In genomic region chr15:81760361-81761079, GRCm38 (mm10) we compare ENCODE assay signal across 25 mouse cellular contexts. TPM values are rescaled to one million over a fixed set of nuclear protein-coding genes. Genes with fewer than 3 reads are reported as not detected.
A peak's percentile ranks its signal among the peaks of the same experiment; 100 is the strongest.
DNase-seq lines count a peak whose midpoint lies in the region; ATAC-seq and TF ChIP-seq lines count a peak whose summit lies in the region.
"Had no signal": no experiment of that assay in that cellular context is flagged by ENCODE, and none has a peak within 500 bp of the region (broad histone marks: within the 10 kb centered on the region; RNA-seq: fewer than 3 reads in every experiment).

No protein-coding gene starts in this region.

- no peak for TF ChIP-seq RAD21 in MEL (IDR thresholded peaks at IDR 0.05; ENCODE audit: low read depth, low read length)

- WGBS in kidney, embryonic 16.5 days: 91% methylated on average over 5 of the region's 5 CpGs
- 88% methylated on average over 5 of the region's 5 CpGs for WGBS in limb, embryonic 12.5 days

- peaks cover 8% of the 10 kb centered on the region; the same call in 1 of the 2 replicates for H3K36me3 ChIP-seq in kidney, embryonic 16.5 days (ENCODE audit: insufficient read depth, low read length)
- peaks cover 0 to 29% of the 10 kb centered on the region in 2 experiments; a peak in 2 of 4 replicates for H3K36me3 ChIP-seq in MEL (ENCODE audit: control insufficient read depth in 1 of 2, insufficient read depth in 2 of 2, low read length in 2 of 2)
- peaks cover 30% of the 10 kb centered on the region for H3K36me3 ChIP-seq in limb, embryonic 12.5 days
- H3K36me3 ChIP-seq: forebrain, embryonic 15.5 days had no signal

- H3K4me2 ChIP-seq in kidney, embryonic 16.5 days (replicated peaks; ENCODE audit: low read depth, low read length): no peak overlapping the region
- H3K4me2 ChIP-seq in limb, embryonic 12.5 days: no peak overlapping the region
- H3K4me2 ChIP-seq: embryonic facial prominence, embryonic 15.5 days; forebrain, embryonic 15.5 days; hindbrain, embryonic 14.5 days; limb, embryonic 15.5 days; lung, embryonic 14.5 days; midbrain, embryonic 13.5 days had no signal

- no peak overlapping the region for H3K4me3 ChIP-seq in kidney, embryonic 16.5 days (ENCODE audit: low read length)
- H3K4me3 ChIP-seq in MEL (ENCODE audit: control insufficient read depth in 1 of 2, insufficient read depth in 1 of 2, low read depth in 2 of 2, low read length in 2 of 2): no peak overlapping the region
- H3K4me3 ChIP-seq in limb, embryonic 12.5 days (replicated peaks): no peak overlapping the region
- H3K4me3 ChIP-seq: embryonic facial prominence, embryonic 15.5 days; forebrain, embryonic 15.5 days; heart, embryonic 10.5 days; limb, embryonic 15.5 days; megakaryocyte, embryonic 14.5 days; midbrain, embryonic 13.5 days had no signal

- no peaks in the 10 kb centered on the region for H3K27me3 ChIP-seq in kidney, embryonic 16.5 days (ENCODE audit: insufficient read depth, low read length)
- H3K27me3 ChIP-seq in MEL (ENCODE audit: control insufficient read depth in 1 of 2, insufficient read depth in 2 of 2, low read length in 2 of 2): no peaks in the 10 kb centered on the region
- no peaks in the 10 kb centered on the region for H3K27me3 ChIP-seq in limb, embryonic 12.5 days
- H3K27me3 ChIP-seq: embryonic facial prominence, embryonic 15.5 days; forebrain, embryonic 15.5 days; limb, embryonic 15.5 days; megakaryocyte, embryonic 14.5 days; midbrain, embryonic 13.5 days; Patski had no signal

- DNase-seq in kidney, postnatal 14 days: peak; percentile 41
- DNase-seq in 416B (ENCODE audit: low read depth): peak; percentile 50
- DNase-seq in MEL (ENCODE audit: low read depth, low spot score): no peak
- no peak for DNase-seq in heart, adult 8-10 months (ENCODE audit: low spot score)
- DNase-seq in cerebellum, postnatal 4 days (ENCODE audit: low spot score in 2 of 2): no peak
- DNase-seq: adrenal gland, postnatal 10 days; cerebellum, adult 8-10 months; cerebellum, postnatal 36 days; heart, postnatal 4 days; lung, embryonic 14.5 days; thymus, postnatal 14 days had no signal

- no peak overlapping the region for H3K27ac ChIP-seq in kidney, embryonic 16.5 days (ENCODE audit: low read length)
- no peak overlapping the region for H3K27ac ChIP-seq in MEL (ENCODE audit: control insufficient read depth, low read depth, low read length)
- H3K27ac ChIP-seq in limb, embryonic 12.5 days: 0 out of 2 replicates have a peak overlapping the region, but pooled peaks have one; percentile 8
- H3K27ac ChIP-seq: embryonic facial prominence, embryonic 15.5 days; forebrain, embryonic 15.5 days; heart, embryonic 10.5 days; hindbrain, embryonic 14.5 days; kidney, postnatal 0 days; limb, embryonic 15.5 days; midbrain, embryonic 13.5 days; stomach, postnatal 0 days had no signal

- no peak overlapping the region for H3K9ac ChIP-seq in kidney, embryonic 16.5 days (replicated peaks; ENCODE audit: low read length)
- no peak overlapping the region for H3K9ac ChIP-seq in MEL (ENCODE audit: control insufficient read depth, low read depth, low read length, poor library complexity, severe bottlenecking)
- no peak overlapping the region for H3K9ac ChIP-seq in limb, embryonic 12.5 days (replicated peaks)
- H3K9ac ChIP-seq: embryonic facial prominence, embryonic 15.5 days; forebrain, embryonic 15.5 days; hindbrain, embryonic 14.5 days; limb, embryonic 15.5 days; lung, embryonic 14.5 days; midbrain, embryonic 13.5 days had no signal

- peaks cover 4% of the 10 kb centered on the region; the same call in 1 of the 2 replicates for H3K4me1 ChIP-seq in kidney, embryonic 16.5 days (ENCODE audit: insufficient read depth, low read length)
- H3K4me1 ChIP-seq in MEL (ENCODE audit: control insufficient read depth in 1 of 2, insufficient read depth in 2 of 2, low read length in 2 of 2): peaks cover 17 to 24% of the 10 kb centered on the region in 2 experiments
- no peaks in the 10 kb centered on the region; the same call in 1 of the 2 replicates for H3K4me1 ChIP-seq in limb, embryonic 12.5 days (replicated peaks)
- H3K4me1 ChIP-seq: forebrain, embryonic 15.5 days; limb, embryonic 15.5 days; midbrain, embryonic 13.5 days had no signal

- no peak for TF ChIP-seq CTCF in MEL (IDR thresholded peaks at IDR 0.05 in 2 of 3, conservative IDR thresholded peaks at IDR 0.05 in 1 of 3; ENCODE audit: control insufficient read depth in 1 of 3, insufficient read depth in 1 of 3, low read depth in 2 of 3, low read length in 3 of 3, poor library complexity in 1 of 3, severe bottlenecking in 1 of 3)

- no peak for ATAC-seq in kidney, embryonic 16.5 days (ENCODE audit: low FRiP score, low TSS enrichment)
- ATAC-seq in limb, embryonic 12.5 days (ENCODE audit: insufficient number of reproducible peaks, insufficient read depth, low FRiP score, low TSS enrichment, low read depth): no peak
- ATAC-seq: CD4-positive, CD25-positive, alpha-beta regulatory T cell, adult 4 months; forebrain, embryonic 15.5 days; inflammation-experienced regulatory T-cells, adult 6 months; midbrain, embryonic 13.5 days; Patski had no signal

- H3K79me2 ChIP-seq in MEL (ENCODE audit: control insufficient read depth, insufficient read depth, low read length, poor library complexity): no peaks in the 10 kb centered on the region

- no peak for TF ChIP-seq POLR2A in MEL (IDR thresholded peaks at IDR 0.05; ENCODE audit: control insufficient read depth in 1 of 2, insufficient read depth in 1 of 2, low read depth in 1 of 2, low read length in 2 of 2, poor library complexity in 1 of 2)

- H3K9me3 ChIP-seq in kidney, embryonic 16.5 days (ENCODE audit: low read length): no peaks in the 10 kb centered on the region
- no peaks in the 10 kb centered on the region for H3K9me3 ChIP-seq in MEL (replicated peaks; ENCODE audit: insufficient read depth, low read length)
- no peaks in the 10 kb centered on the region for H3K9me3 ChIP-seq in limb, embryonic 12.5 days
- H3K9me3 ChIP-seq: embryonic facial prominence, embryonic 15.5 days; forebrain, embryonic 15.5 days; heart, embryonic 10.5 days; limb, embryonic 15.5 days; midbrain, embryonic 13.5 days had no signal

- no peak for TF ChIP-seq EP300 in MEL (IDR thresholded peaks at IDR 0.05; ENCODE audit: low read depth in 1 of 2, low read length in 2 of 2)

TF ChIP-seq in MEL, 35 proteins besides CTCF, POLR2A, EP300 and RAD21:
- TF ChIP-seq ZKSCAN1 (IDR thresholded peaks at IDR 0.05; ENCODE audit: low read depth, low read length): no peak
- no peak for TF ChIP-seq SIN3A (IDR thresholded peaks at IDR 0.05; ENCODE audit: low read length)
- TF ChIP-seq USF1 (IDR thresholded peaks at IDR 0.05; ENCODE audit: low read depth, low read length): 0 out of 2 replicates have a peak, but pooled peaks have one; percentile 7

RNA-seq across cellular contexts. Expression of gene Rangap1, which starts 15.2 kb away (rescaled TPM):
- polyA plus RNA-seq in kidney, embryonic 16.5 days (2015; fragmentation: Nextera tagmentation; extraction: Ambion mirVana): 101 and 109 TPM in 2 replicates
- total RNA-seq in MEL (2012; rRNA removed): 191 and 197 TPM in 2 replicates
- 100 to 1,000 TPM in 1 of 2 experiments, not detected in 1; 281 TPM for polyA plus RNA-seq in MEL (2012; ENCODE audit: insufficient read depth in 1 of 2, insufficient read length in 2 of 2, low read depth in 1 of 2, low replicate concordance in 2 of 2, missing spikeins in 1 of 2)
- 121 and 125 TPM in 2 replicates for polyA plus RNA-seq in limb, embryonic 12.5 days (2016; fragmentation: Nextera tagmentation; extraction: Ambion mirVana)
- total RNA-seq in heart, adult 8-10 months (2022): 10 to 100 TPM; 25.4 to 28.6 (median 27.1) TPM

RNA-seq across cellular contexts. Expression of gene Zc3h7b, which starts 15.7 kb away (rescaled TPM):
- 35.1 and 40.3 TPM in 2 replicates for polyA plus RNA-seq in kidney, embryonic 16.5 days (2015; fragmentation: Nextera tagmentation; extraction: Ambion mirVana)
- total RNA-seq in MEL (2012; rRNA removed): 16.9 and 18.2 TPM in 2 replicates
- polyA plus RNA-seq in MEL (2012; ENCODE audit: insufficient read depth in 1 of 2, insufficient read length in 2 of 2, low read depth in 1 of 2, low replicate concordance in 2 of 2, missing spikeins in 1 of 2): 100 to 1,000 TPM in 1 of 2 experiments, 10 to 100 TPM in 1; 41.5 to 108 TPM
- 42.0 and 46.4 TPM in 2 replicates for polyA plus RNA-seq in limb, embryonic 12.5 days (2016; fragmentation: Nextera tagmentation; extraction: Ambion mirVana)
- total RNA-seq in heart, adult 8-10 months (2022): 10 to 100 TPM; 61.4 to 72.3 (median 65.5) TPM

RNA-seq across cellular contexts. Expression of gene Tef, which starts 41.7 kb away (rescaled TPM):
- polyA plus RNA-seq in kidney, embryonic 16.5 days (2015; fragmentation: Nextera tagmentation; extraction: Ambion mirVana): 25.7 and 28.9 TPM in 2 replicates
- 11.6 and 12.3 TPM in 2 replicates for total RNA-seq in MEL (2012; rRNA removed)
- polyA plus RNA-seq in MEL (2012; ENCODE audit: insufficient read depth in 1 of 2, insufficient read length in 2 of 2, low read depth in 1 of 2, low replicate concordance in 2 of 2, missing spikeins in 1 of 2): 10 to 100 TPM in 1 of 2 experiments, not detected in 1; 21.7 TPM
- polyA plus RNA-seq in limb, embryonic 12.5 days (2016; fragmentation: Nextera tagmentation; extraction: Ambion mirVana): 26.1 and 27.2 TPM in 2 replicates
- 100 to 1,000 TPM; 125 to 157 (median 155) TPM for total RNA-seq in heart, adult 8-10 months (2022)

Comparison
In these comparisons a context has a peak if more than half of its experiments do, and no peak if none do; other contexts are left out.
1. DNase-seq: peak in kidney, postnatal 14 days (single experiment) and 416B (single experiment); none in MEL (single experiment), heart, adult 8-10 months (single experiment) and cerebellum, postnatal 4 days (0 of 2).